Mouse (Mus musculus) embryonic facial prominence, embryonic 13.5 days (tissue): ENCODE measurements around the gene Olfr155. TPM values are rescaled to one million over a fixed set of nuclear protein-coding genes. Genes with fewer than 3 reads are reported as not detected.

Experiments used
- ATAC-seq: fragments of 200-750 bp; cut with Nextera tagmentation; 2 replicates; pipeline ENCODE4 v1.8.0; 2017; ENCODE audit warnings: low read depth; ENCODE audit not compliant: insufficient number of reproducible peaks, insufficient read depth, low FRiP score, low TSS enrichment
- H3K27ac ChIP-seq: fragments of 300-500 bp; sonication (generic); 2 replicates; pipeline ENCODE4 v1.5.1; 2015; ENCODE audit warnings: moderate library complexity, mild to moderate bottlenecking, inconsistent platforms
- H3K27me3 ChIP-seq: fragments of 300-500 bp; sonication (generic); 2 replicates; pipeline ENCODE4 v1.6.1; 2015; ENCODE audit warnings: mild to moderate bottlenecking, inconsistent platforms
- H3K36me3 ChIP-seq: fragments of 300-500 bp; sonication (generic); 2 replicates; pipeline ENCODE4 v1.6.1; 2015; ENCODE audit warnings: mild to moderate bottlenecking, inconsistent platforms
- H3K4me1 ChIP-seq: fragments of 300-500 bp; sonication (generic); 2 replicates; pipeline ENCODE4 v1.6.1; 2015; ENCODE audit warnings: inconsistent platforms
- H3K4me2 ChIP-seq: fragments of 300-500 bp; sonication (generic); 2 replicates; pipeline ENCODE4 v1.6.1; 2015; ENCODE audit warnings: moderate library complexity, mild to moderate bottlenecking, inconsistent platforms
- H3K4me3 ChIP-seq: fragments of 300-500 bp; sonication (generic); 2 replicates; pipeline ENCODE4 v1.5.1; 2015; ENCODE audit warnings: mild to moderate bottlenecking, inconsistent platforms
- H3K9ac ChIP-seq: fragments of 300-500 bp; sonication (generic); 2 replicates; pipeline ENCODE4 v1.6.1; 2015; ENCODE audit warnings: mild to moderate bottlenecking, inconsistent platforms
- H3K9me3 ChIP-seq: fragments of 300-500 bp; sonication (generic); 2 replicates; pipeline ENCODE4 v1.6.1; 2016; ENCODE audit warnings: inconsistent platforms
- WGBS: fragments of 180-500 bp; shearing (Covaris S2); methylation state at CpG from one replicate; pipeline ENCODE4 v1.1.7; 2015; ENCODE audit warnings: mixed read lengths; 5-methylcytosine and 5-hydroxymethylcytosine counted together
- polyA plus RNA-seq: library from polyadenylated mRNA; unstranded; fragments of >200 nt; fragmentation: Nextera tagmentation; extraction: Ambion mirVana; gene quantifications from 2 replicates; pipeline ENCODE4 v1.2.1, GENCODE M21; 2015

The Olfr155 gene
- polyA plus RNA-seq, 1 experiment from 2014 or later: not detected

GRCm38 (mm10) chr4:43897209-43897608 is 45.8 kb downstream of the Olfr155 start:
- Histone ChIP-seq H3K4me2 (no peak overlapping the region), H3K4me3 (no peak overlapping the region), H3K27ac (no peak overlapping the region), H3K4me1 (peaks cover 6% of the 10 kb centered on the region), H3K9me3 (no peaks in the 10 kb centered on the region), H3K27me3 (no peaks in the 10 kb centered on the region), H3K9ac (no peak overlapping the region), H3K36me3 (peaks cover 33% of the 10 kb centered on the region)
- ATAC-seq: no peak

- Histone ChIP-seq H3K9me3 (no peaks in the 10 kb centered on the region), H3K36me3 (peaks cover 45% of the 10 kb centered on the region), H3K4me3 (no peak overlapping the region), H3K27me3 (no peaks in the 10 kb centered on the region), H3K4me1 (peaks cover 9% of the 10 kb centered on the region), H3K9ac (no peak overlapping the region), H3K4me2 (no peak overlapping the region), H3K27ac (no peak overlapping the region)
- ATAC-seq: no peak
- WGBS: 80% methylated on average over 8 of the region's 8 CpGs
Observed at GRCm38 (mm10) chr4:43899197-43899596, 47.8 kb downstream of the Olfr155 start.

GRCm38 (mm10) chr4:43903690-43904089 is 52.3 kb downstream of the Olfr155 start:
- ATAC-seq: no peak
- 70% methylated on average over 7 of the region's 7 CpGs for WGBS

GRCm38 (mm10) chr4:43906443-43906842 is 55.1 kb downstream of the Olfr155 start:
- Histone ChIP-seq H3K27me3 (no peaks in the 10 kb centered on the region), H3K36me3 (peaks cover 32% of the 10 kb centered on the region), H3K4me3 (no peak overlapping the region), H3K9ac (0 out of 2 replicates have a peak overlapping the region, but pooled peaks have one; percentile 46), H3K27ac (no peak overlapping the region), H3K4me1 (peaks cover 8% of the 10 kb centered on the region; the same call in 1 of the 2 replicates), H3K4me2 (no peak overlapping the region), H3K9me3 (no peaks in the 10 kb centered on the region)
- WGBS: 20% methylated on average over 6 of the region's 6 CpGs
- no peak for ATAC-seq

More at GRCm38 (mm10) chr4:43903690-43904089, 52.3 kb downstream of the Olfr155 start:
- no peaks in the 10 kb centered on the region for H3K9me3 ChIP-seq
- peaks cover 14% of the 10 kb centered on the region for H3K4me1 ChIP-seq
- H3K27ac ChIP-seq: no peak overlapping the region
- peaks cover 31% of the 10 kb centered on the region for H3K36me3 ChIP-seq
- H3K4me2 ChIP-seq: no peak overlapping the region
- no peak overlapping the region for H3K4me3 ChIP-seq
- H3K9ac ChIP-seq: no peak overlapping the region
- no peaks in the 10 kb centered on the region for H3K27me3 ChIP-seq

Other genes with a start within 250 kb of the Olfr155 start
- 18.2 and 19.1 TPM in 2 replicates for gene Npr2, start 219.6 kb upstream of the Olfr155 start, polyA plus RNA-seq
- gene Spag8, start 198.0 kb upstream of the Olfr155 start, polyA plus RNA-seq: 1.1 and 1.8 TPM in 2 replicates
- 74.2 and 92.1 TPM in 2 replicates for gene Hint2, start 195.1 kb upstream of the Olfr155 start, polyA plus RNA-seq
- gene Tmem8b, start 182.6 kb upstream of the Olfr155 start, polyA plus RNA-seq: 7.2 and 8.4 TPM in 2 replicates
- 3.4 and 4.2 TPM in 2 replicates for gene Fam221b, start 182.4 kb upstream of the Olfr155 start, polyA plus RNA-seq
- not detected in 2 replicates for gene Olfr70, start 150.8 kb upstream of the Olfr155 start, polyA plus RNA-seq
- gene Olfr71, start 141.3 kb upstream of the Olfr155 start, polyA plus RNA-seq: not detected in 2 replicates
- 0.18 and 0.23 TPM in 2 replicates for gene Hrct1, start 124.4 kb upstream of the Olfr155 start, polyA plus RNA-seq
- gene Spaar, start 121.5 kb upstream of the Olfr155 start, polyA plus RNA-seq: 0.06 and 0.17 TPM in 2 replicates
- not detected in 2 replicates for gene Olfr159, start 80.6 kb upstream of the Olfr155 start, polyA plus RNA-seq
- not detected in 2 replicates for gene Olfr156, start 27.7 kb upstream of the Olfr155 start, polyA plus RNA-seq
- gene Olfr157, start 11.4 kb upstream of the Olfr155 start, polyA plus RNA-seq: 0.14 TPM in 1 of 2 replicates, not detected in the other
- gene Reck, start 24.0 kb downstream of the Olfr155 start, polyA plus RNA-seq: 28.9 and 33.6 TPM in 2 replicates
- gene Glipr2, start 105.8 kb downstream of the Olfr155 start, polyA plus RNA-seq: 63.0 and 71.6 TPM in 2 replicates
- gene Ccin, start 131.9 kb downstream of the Olfr155 start, polyA plus RNA-seq: not detected in 2 replicates
- gene Clta, start 152.9 kb downstream of the Olfr155 start, polyA plus RNA-seq: 252 and 284 TPM in 2 replicates
- 20.2 and 23.6 TPM in 2 replicates for gene Gne, start 232.6 kb downstream of the Olfr155 start, polyA plus RNA-seq